Mouse (Mus musculus) thymus, adult 2 months (tissue): ENCODE measurements around the gene Amotl1.

Experiments
- CTCF ChIP-seq: fragments of 200-500 bp; IDR thresholded peaks from 2 replicates; pipeline ENCODE4 v1.5.1; 2012; ENCODE audit warnings: mild to moderate bottlenecking, control low read depth, low read length, moderate library complexity, borderline replicate concordance; ENCODE audit not compliant: control insufficient read depth, poor library complexity, insufficient read depth; ENCODE audit errors: extremely low read depth
- POLR2A ChIP-seq: fragments of 200-500 bp; IDR thresholded peaks from 2 replicates; pipeline ENCODE4 v1.6.1; 2012; ENCODE audit warnings: mild to moderate bottlenecking, low read length, control low read depth, moderate library complexity; ENCODE audit not compliant: control insufficient read depth, poor library complexity, insufficient read depth; ENCODE audit errors: extremely low read depth

- TF ChIP-seq CTCF (no peak), POLR2A (no peak)
Observed at GRCm38 (mm10) chr9:14598157-14598556, 46.7 kb downstream of the Amotl1 start.
